Mouse (Mus musculus): ENCODE results near the gene Olfr1417. TPM values are rescaled to one million over a fixed set of nuclear protein-coding genes. Genes with fewer than 3 reads are reported as not detected.
A peak's percentile ranks its signal among the peaks of the same experiment; 100 is the strongest.
"Not testable (repeated sequence)": the region's sequence is repeated elsewhere in the genome, so short reads cannot be mapped to it uniquely, and the experiment has no call there.

Olfr1417 gene
- polyA plus RNA-seq (2015; fragmentation: Nextera tagmentation; extraction: Ambion mirVana) = not detected in 2 replicates

GRCm38 (mm10) chr19:11839119-11839518, at the start of gene Olfr1417:
TSS of gene Olfr1417 (minus strand) at chr19:11839219.
- H3K4me3 ChIP-seq (replicated peaks) = no peak within 1 kb of the TSS
- no peaks in the 10 kb centered on the region for H3K9me3 ChIP-seq (replicated peaks)
- H3K36me3 ChIP-seq = no peaks in the 10 kb centered on the region
- ATAC-seq (ENCODE audit: low FRiP score) = no peak
- H3K4me2 ChIP-seq = no peak within 1 kb of the TSS
- H3K4me1 ChIP-seq = no peaks in the 10 kb centered on the region
- no peak within 1 kb of the TSS for H3K27ac ChIP-seq (replicated peaks)
- WGBS = 91% methylated on average over 4 of the region's 4 CpGs
- no peak within 1 kb of the TSS for H3K9ac ChIP-seq (replicated peaks)
- H3K27me3 ChIP-seq (replicated peaks) = no peaks in the 10 kb centered on the region

- WGBS = 42% methylated on average over 1 of the region's 1 CpGs
- Histone ChIP-seq H3K9me3 (replicated peaks) (no peaks in the 10 kb centered on the region), H3K9ac (replicated peaks) (no peak within 1 kb of the TSS), H3K4me2 (no peak within 1 kb of the TSS), H3K36me3 (no peaks in the 10 kb centered on the region), H3K4me3 (replicated peaks) (no peak within 1 kb of the TSS), H3K27me3 (replicated peaks) (no peaks in the 10 kb centered on the region), H3K4me1 (no peaks in the 10 kb centered on the region), H3K27ac (replicated peaks) (no peak within 1 kb of the TSS)
- ATAC-seq (ENCODE audit: low FRiP score) = no peak
These were observed 47.2 kb upstream of the Olfr1417 start, which contains the start of gene Olfr1420 for GRCm38 (mm10) chr19:11886265-11886664. TSS of gene Olfr1420 (plus strand) at chr19:11886565.

- not testable (repeated sequence) for H3K27ac ChIP-seq (replicated peaks); H3K9me3 ChIP-seq (replicated peaks); ATAC-seq (ENCODE audit: low FRiP score); H3K4me2 ChIP-seq; H3K4me1 ChIP-seq; H3K4me3 ChIP-seq (replicated peaks); H3K9ac ChIP-seq (replicated peaks); H3K36me3 ChIP-seq; H3K27me3 ChIP-seq (replicated peaks)
- 68% methylated on average over 22 of the region's 22 CpGs for WGBS
These were observed 39.4 kb upstream of the Olfr1417 start for GRCm38 (mm10) chr19:11878404-11878803.

DNA sequence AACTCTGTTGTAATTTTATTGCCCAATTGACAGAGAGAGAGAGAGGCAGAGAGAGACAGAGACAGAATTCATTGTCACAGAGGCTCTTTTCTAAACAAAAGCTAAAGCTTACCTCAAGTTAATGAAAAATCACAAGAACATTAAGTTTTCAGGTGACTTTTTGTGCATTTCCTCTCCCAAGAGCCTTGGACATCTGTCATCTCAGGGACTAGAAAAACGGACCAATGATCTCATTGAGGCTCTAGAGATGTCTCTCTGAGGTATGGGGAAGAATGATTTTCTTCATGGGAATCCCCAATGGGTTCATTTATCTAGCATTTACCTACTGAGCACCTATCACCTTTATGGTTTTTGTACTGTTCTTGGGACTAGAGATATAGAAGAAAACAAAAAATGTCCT, 36.0 kb upstream of the Olfr1417 start, which contains the start of gene Olfr1419:
Gene Olfr1419 (minus strand): TSS at position 101 of the 400 bp plus-strand sequence.
- no peaks in the 10 kb centered on the region for H3K27me3 ChIP-seq (replicated peaks)
- no peak within 1 kb of the TSS for H3K4me3 ChIP-seq (replicated peaks)
- ATAC-seq (ENCODE audit: low FRiP score) = no peak
- H3K27ac ChIP-seq (replicated peaks) = no peak within 1 kb of the TSS
- H3K9me3 ChIP-seq (replicated peaks) = no peaks in the 10 kb centered on the region
- H3K9ac ChIP-seq (replicated peaks) = no peak within 1 kb of the TSS
- H3K4me2 ChIP-seq = no peak within 1 kb of the TSS
- no peaks in the 10 kb centered on the region for H3K4me1 ChIP-seq
- no peaks in the 10 kb centered on the region for H3K36me3 ChIP-seq
- 55% methylated on average over 1 of the region's 1 CpGs for WGBS

- no peak overlapping the region for H3K27ac ChIP-seq (replicated peaks)
- no peaks in the 10 kb centered on the region for H3K9me3 ChIP-seq (replicated peaks)
- H3K36me3 ChIP-seq = no peaks in the 10 kb centered on the region
- WGBS = 82% methylated on average over 2 of the region's 2 CpGs
- H3K4me2 ChIP-seq = no peak overlapping the region
- no peak overlapping the region for H3K9ac ChIP-seq (replicated peaks)
- H3K27me3 ChIP-seq (replicated peaks) = no peaks in the 10 kb centered on the region
- H3K4me1 ChIP-seq = no peaks in the 10 kb centered on the region
- no peak for ATAC-seq (ENCODE audit: low FRiP score)
- no peak overlapping the region for H3K4me3 ChIP-seq (replicated peaks)
These were observed 28.8 kb upstream of the Olfr1417 start for GRCm38 (mm10) chr19:11867837-11868236.

- H3K36me3 ChIP-seq = no peaks in the 10 kb centered on the region
- H3K27me3 ChIP-seq (replicated peaks) = no peaks in the 10 kb centered on the region
- H3K9ac ChIP-seq (replicated peaks) = no peak within 1 kb of the TSS
- ATAC-seq (ENCODE audit: low FRiP score) = no peak
- no peaks in the 10 kb centered on the region for H3K9me3 ChIP-seq (replicated peaks)
- no peak within 1 kb of the TSS for H3K4me2 ChIP-seq
- no peak within 1 kb of the TSS for H3K4me3 ChIP-seq (replicated peaks)
- no peak within 1 kb of the TSS for H3K27ac ChIP-seq (replicated peaks)
- WGBS = 95% methylated on average over 1 of the region's 1 CpGs
- H3K4me1 ChIP-seq = no peaks in the 10 kb centered on the region
These were observed 21.9 kb upstream of the Olfr1417 start, which contains the start of gene Olfr1418 for GRCm38 (mm10) chr19:11860966-11861365. TSS of gene Olfr1418 (minus strand) at chr19:11861066.

GRCm38 (mm10) chr19:11856506-11856905, 17.5 kb upstream of the Olfr1417 start:
- no peak for ATAC-seq (ENCODE audit: low FRiP score)

DNA sequence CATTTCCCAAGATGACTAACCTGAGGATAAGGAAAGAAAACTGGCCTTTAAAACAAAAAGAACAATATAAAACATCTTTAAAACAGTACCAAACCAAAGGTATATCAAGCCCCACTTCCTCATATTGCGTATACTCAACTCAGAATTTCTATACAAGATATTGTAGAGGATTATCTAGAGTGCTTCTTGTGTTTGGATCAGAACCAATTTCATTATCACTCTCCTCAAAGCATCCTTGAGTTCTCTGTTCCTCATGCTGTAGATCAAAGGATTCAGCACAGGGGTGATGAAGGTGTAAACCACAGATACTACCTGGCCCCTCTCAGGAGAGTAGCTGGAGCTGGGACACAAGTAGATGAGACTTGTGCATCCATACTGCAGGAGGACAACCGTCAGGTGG, 15.8 kb upstream of the Olfr1417 start:
- ATAC-seq (ENCODE audit: low FRiP score) = no peak
- no peaks in the 10 kb centered on the region for H3K27me3 ChIP-seq (replicated peaks)
- no peak overlapping the region for H3K27ac ChIP-seq (replicated peaks)
- H3K36me3 ChIP-seq = no peaks in the 10 kb centered on the region
- H3K4me3 ChIP-seq (replicated peaks) = no peak overlapping the region
- no peaks in the 10 kb centered on the region for H3K9me3 ChIP-seq (replicated peaks)
- 92% methylated on average over 2 of the region's 2 CpGs for WGBS
- H3K9ac ChIP-seq (replicated peaks) = no peak overlapping the region
- no peak overlapping the region for H3K4me2 ChIP-seq
- no peaks in the 10 kb centered on the region for H3K4me1 ChIP-seq

More at GRCm38 (mm10) chr19:11856506-11856905, 17.5 kb upstream of the Olfr1417 start:
- H3K9ac ChIP-seq (replicated peaks) = no peak overlapping the region
- H3K9me3 ChIP-seq (replicated peaks) = no peaks in the 10 kb centered on the region
- 82% methylated on average over 6 of the region's 6 CpGs for WGBS
- no peaks in the 10 kb centered on the region for H3K4me1 ChIP-seq
- no peaks in the 10 kb centered on the region for H3K27me3 ChIP-seq (replicated peaks)
- no peak overlapping the region for H3K4me2 ChIP-seq
- H3K27ac ChIP-seq (replicated peaks) = no peak overlapping the region
- H3K36me3 ChIP-seq = no peaks in the 10 kb centered on the region
- no peak overlapping the region for H3K4me3 ChIP-seq (replicated peaks)

DNA sequence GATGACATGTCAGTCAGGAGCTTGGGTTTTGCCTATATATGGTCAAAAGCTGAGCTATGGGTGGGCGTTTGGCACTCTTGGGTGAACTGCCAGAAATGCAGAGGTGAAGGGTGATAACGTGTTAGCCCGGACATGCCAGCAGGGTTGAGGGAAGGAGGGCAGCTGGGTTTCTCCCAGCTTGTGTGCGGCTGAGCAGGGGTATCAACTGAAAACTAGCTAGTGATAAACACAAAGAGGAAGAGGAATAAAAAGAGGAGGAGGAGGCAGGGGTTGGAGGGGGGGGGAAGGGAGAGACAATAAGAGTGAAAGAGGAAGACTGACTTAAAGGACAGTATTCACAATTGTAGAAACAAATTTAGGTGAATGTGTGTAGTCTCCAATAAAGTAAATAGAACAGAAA, 13.6 kb upstream of the Olfr1417 start:
- Histone ChIP-seq H3K9ac (replicated peaks) (no peak overlapping the region), H3K4me1 (no peaks in the 10 kb centered on the region), H3K4me2 (no peak overlapping the region), H3K27me3 (replicated peaks) (no peaks in the 10 kb centered on the region), H3K4me3 (replicated peaks) (no peak overlapping the region), H3K27ac (replicated peaks) (no peak overlapping the region), H3K9me3 (replicated peaks) (no peaks in the 10 kb centered on the region), H3K36me3 (no peaks in the 10 kb centered on the region)
- WGBS = 74% methylated on average over 4 of the region's 4 CpGs
- no peak for ATAC-seq (ENCODE audit: low FRiP score)

DNA sequence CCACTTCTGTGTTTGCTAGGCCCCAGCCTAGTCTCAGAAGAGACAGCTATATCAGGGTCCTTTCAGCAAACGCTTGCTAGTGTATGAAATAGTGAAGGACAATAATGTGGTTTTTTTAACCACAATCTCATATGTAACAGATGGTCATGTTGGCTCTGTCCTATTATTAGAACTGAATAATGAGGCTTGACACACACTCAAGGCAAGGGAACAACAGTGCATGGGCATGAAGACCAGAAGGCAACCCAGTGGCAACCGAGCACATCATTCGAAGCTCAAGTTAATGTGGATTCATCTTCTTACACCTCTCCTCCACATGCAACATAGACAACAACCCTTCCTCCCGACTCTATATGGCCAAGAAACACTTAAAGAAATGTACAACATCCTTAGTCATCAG, 7.3 kb upstream of the Olfr1417 start:
- no peak for ATAC-seq (ENCODE audit: low FRiP score)
- Histone ChIP-seq H3K27me3 (replicated peaks) (no peaks in the 10 kb centered on the region), H3K9ac (replicated peaks) (no peak overlapping the region), H3K4me2 (no peak overlapping the region), H3K9me3 (replicated peaks) (no peaks in the 10 kb centered on the region), H3K27ac (replicated peaks) (no peak overlapping the region), H3K4me3 (replicated peaks) (no peak overlapping the region), H3K36me3 (no peaks in the 10 kb centered on the region), H3K4me1 (no peaks in the 10 kb centered on the region)
- 90% methylated on average over 4 of the region's 4 CpGs for WGBS

GRCm38 (mm10) chr19:11823346-11824065, 15.5 kb downstream of the Olfr1417 start:
- Histone ChIP-seq H3K4me1 (peaks cover 13% of the 10 kb centered on the region), H3K27me3 (replicated peaks) (peaks cover 10% of the 10 kb centered on the region), H3K4me2 (no peak overlapping the region), H3K36me3 (no peaks in the 10 kb centered on the region), H3K4me3 (replicated peaks) (no peak overlapping the region), H3K27ac (replicated peaks) (no peak overlapping the region), H3K9ac (replicated peaks) (no peak overlapping the region), H3K9me3 (replicated peaks) (no peaks in the 10 kb centered on the region)
- no peak for ATAC-seq (ENCODE audit: low FRiP score)
- 29% methylated on average over 4 of the region's 4 CpGs for WGBS

DNA sequence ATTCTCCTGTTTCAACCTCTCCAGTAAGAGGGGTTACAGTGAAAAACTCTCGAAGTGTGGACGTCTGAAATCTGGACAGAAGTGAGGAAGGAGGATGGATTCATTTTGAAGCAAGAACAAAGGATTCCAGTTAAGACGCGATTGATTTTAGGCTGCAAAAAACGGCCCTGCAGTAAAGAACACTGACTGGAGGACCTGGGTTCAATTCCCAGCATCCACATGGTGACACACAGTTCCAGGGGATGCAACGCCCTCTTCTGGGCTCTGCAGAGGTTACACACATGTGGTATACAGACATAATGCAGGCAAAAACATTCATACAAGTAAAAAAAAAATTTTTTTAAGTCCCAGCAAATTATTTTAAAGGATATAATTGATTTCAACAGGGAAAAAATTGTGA, 18.8 kb downstream of the Olfr1417 start:
- H3K4me2 ChIP-seq = peak overlapping the region; percentile 96
- H3K4me1 ChIP-seq = peaks cover 26% of the 10 kb centered on the region
- H3K9me3 ChIP-seq (replicated peaks) = no peaks in the 10 kb centered on the region
- H3K27me3 ChIP-seq (replicated peaks) = peaks cover 27% of the 10 kb centered on the region
- 37% methylated on average over 6 of the region's 6 CpGs for WGBS
- no peak overlapping the region for H3K27ac ChIP-seq (replicated peaks)
- peak overlapping the region; percentile 74; the same call in 1 of the 2 replicates for H3K9ac ChIP-seq (replicated peaks)
- no peaks in the 10 kb centered on the region for H3K36me3 ChIP-seq
- H3K4me3 ChIP-seq (replicated peaks) = peak overlapping the region; percentile 77
- no peak for ATAC-seq (ENCODE audit: low FRiP score)
